Mouse (Mus musculus): ENCODE data around the gene Gm10378.
"Not testable (repeated sequence)": the region's sequence is repeated elsewhere in the genome, so short reads cannot be mapped to it uniquely, and the experiment has no call there.

The Gm10378 gene

DNA sequence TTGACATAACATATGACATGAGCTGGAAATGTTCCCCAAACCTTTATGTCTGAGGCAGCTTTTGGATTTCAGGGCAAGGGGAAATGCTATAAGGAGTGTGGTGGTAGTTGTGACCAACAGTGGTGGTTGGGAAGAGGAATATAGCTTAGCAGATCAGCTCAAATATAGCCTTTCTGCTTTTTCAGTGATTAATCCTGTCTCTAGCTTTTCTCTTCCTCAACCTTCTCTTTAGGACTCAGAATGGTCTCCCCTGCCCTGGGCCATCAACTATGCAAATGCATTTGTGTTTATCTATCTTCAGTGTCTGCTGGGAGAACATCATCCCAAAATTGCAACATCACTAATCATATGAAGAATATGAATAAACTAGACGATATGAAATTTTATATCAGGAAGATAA, at the start of gene Gm10378:
Gene Gm10378, plus strand, starts transcription at position 301 of the 400 bp plus-strand sequence.
- in situ Hi-C loops (cut with MboI; ENCODE audit: low pct_unique_long_range_greater_than_20kb in 1 of 2, low sequenced_read_pairs in 2 of 2, unreplicated experiment in 1 of 2): not testable (repeated sequence)

DNA sequence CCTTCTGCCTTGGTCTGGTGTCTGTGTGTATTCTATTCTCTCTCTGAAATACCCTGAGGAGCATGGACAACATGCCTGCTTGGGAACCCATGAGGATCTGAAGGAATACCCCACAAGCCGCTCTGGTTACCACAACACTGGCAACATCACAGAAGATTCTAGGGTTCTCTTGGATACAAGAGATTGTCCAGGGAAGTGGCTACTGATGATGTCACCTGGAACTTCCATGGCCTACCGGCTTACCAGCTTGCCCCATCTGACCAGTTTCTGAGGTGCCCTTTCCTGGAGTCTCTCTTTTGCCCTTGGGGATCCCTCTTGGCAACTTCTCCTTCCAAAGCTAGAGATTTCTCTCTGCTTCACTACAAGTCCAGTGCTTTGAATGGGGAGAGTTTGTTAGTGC, 13.9 kb upstream of the Gm10378 start, which contains the start of gene Gm3633:
Gene Gm3633, minus strand, starts transcription at position 101 of the 400 bp plus-strand sequence.
- in situ Hi-C loops (cut with MboI; ENCODE audit: low pct_unique_long_range_greater_than_20kb in 1 of 2, low sequenced_read_pairs in 2 of 2, unreplicated experiment in 1 of 2): not testable (repeated sequence)

Measured in mouse embryonic stem cell (cell line).